Mouse (Mus musculus) testis, postnatal 10 days (tissue): ENCODE results near the gene Ntn4.

ENCODE experiments used
- DNase-seq: peaks from one replicate; pipeline ENCODE4 v3.0.0; 2021; ENCODE audit warnings: low spot score

Gene Ntn4

GRCm38 (mm10) chr10:93640521-93640952 is at the start of gene Ntn4:
Ntn4 (plus strand) TSS chr10:93640681.
- DNase-seq, result peak; percentile 66

- peak; percentile 51 for DNase-seq
These were observed 48.0 kb upstream of the Ntn4 start for GRCm38 (mm10) chr10:93592456-93592855.

- DNase-seq, result peak; percentile 93
These were observed 46.4 kb upstream of the Ntn4 start for GRCm38 (mm10) chr10:93594022-93594482.

GRCm38 (mm10) chr10:93595831-93596230 is 44.6 kb upstream of the Ntn4 start:
- DNase-seq, result no peak

- no peak for DNase-seq
These were observed 43.8 kb upstream of the Ntn4 start for GRCm38 (mm10) chr10:93596641-93597040.

- DNase-seq, result no peak
These were observed 38.2 kb upstream of the Ntn4 start for GRCm38 (mm10) chr10:93602309-93602708.

- DNase-seq, result no peak
These were observed 37.2 kb upstream of the Ntn4 start for GRCm38 (mm10) chr10:93603256-93603655.

- no peak for DNase-seq
These were observed 34.2 kb upstream of the Ntn4 start for GRCm38 (mm10) chr10:93606326-93606725.

- no peak for DNase-seq
These were observed 32.4 kb upstream of the Ntn4 start for GRCm38 (mm10) chr10:93608051-93608450.

GRCm38 (mm10) chr10:93609236-93609635 is 31.2 kb upstream of the Ntn4 start:
- DNase-seq, result no peak

GRCm38 (mm10) chr10:93610896-93611295 is 29.6 kb upstream of the Ntn4 start:
- DNase-seq, result no peak

GRCm38 (mm10) chr10:93611419-93612007 is 29.0 kb upstream of the Ntn4 start:
- DNase-seq, result no peak

- no peak for DNase-seq
These were observed 25.6 kb upstream of the Ntn4 start for GRCm38 (mm10) chr10:93614850-93615249.

GRCm38 (mm10) chr10:93620438-93621179 is 19.9 kb upstream of the Ntn4 start:
- DNase-seq, result no peak

GRCm38 (mm10) chr10:93623725-93624124 is 16.8 kb upstream of the Ntn4 start:
- no peak for DNase-seq

GRCm38 (mm10) chr10:93624151-93624550 is 16.3 kb upstream of the Ntn4 start:
- no peak for DNase-seq

- DNase-seq, result no peak
These were observed 10.2 kb upstream of the Ntn4 start for GRCm38 (mm10) chr10:93630310-93630709.

- no peak for DNase-seq
These were observed 8.4 kb upstream of the Ntn4 start for GRCm38 (mm10) chr10:93632086-93632485.

- no peak for DNase-seq
These were observed 6.9 kb upstream of the Ntn4 start for GRCm38 (mm10) chr10:93633563-93633962.

- no peak for DNase-seq
These were observed 6.5 kb upstream of the Ntn4 start for GRCm38 (mm10) chr10:93633971-93634370.

GRCm38 (mm10) chr10:93635941-93636340 is 4.5 kb upstream of the Ntn4 start:
- no peak for DNase-seq

GRCm38 (mm10) chr10:93640953-93641820 is 706 bp downstream of the Ntn4 start:
- DNase-seq, result peak; percentile 61
